Mouse (Mus musculus): ENCODE data around the gene Prr13. TPM values are rescaled to one million over a fixed set of nuclear protein-coding genes. Genes with fewer than 3 reads are reported as not detected.

Prr13 gene
- polyA plus RNA-seq, 1 experiment from 2014 or later: 167 TPM

GRCm38 (mm10) chr15:102507561-102507960 lies 48.7 kb downstream of the Prr13 start:
- no peak for ATAC-seq
- ChIA-PET CTCF (interaction anchor here (0.8 to 1.9 kb wide), 3 partner anchors 9 to 18 kb away, joined by 3 to 5 read pairs (median 3); partner anchors contain the start of genes Map3k12, Npff and Tarbp2), POLR2A (interaction anchor here (1.2 to 2.5 kb wide), 2 partner anchors 11 to 13 kb away, joined by 6 to 8 read pairs; no protein-coding TSS in a partner anchor)
- in situ Hi-C loops (cut with MboI; ENCODE audit: low pct_unique_long_range_greater_than_20kb): no loop called here
- H3K27me3 ChIP-seq: no peaks in the 10 kb centered on the region
- TF ChIP-seq CTCF (IDR thresholded peaks at IDR 0.05): no peak
- no peak for DNase-seq (ENCODE audit: low read depth, low spot score)

- ChIA-PET POLR2A (interaction anchor here (0.6 to 2.5 kb wide), 3 partner anchors 9 to 12 kb away, joined by 3 to 8 read pairs (median 6); partner anchors contain the start of gene Tarbp2), CTCF (interaction anchor here (1.2 to 1.4 kb wide), 2 partner anchors 10 to 14 kb away, joined by 3 read pairs; partner anchors contain the start of gene Tarbp2)
- in situ Hi-C loops (cut with MboI; ENCODE audit: low pct_unique_long_range_greater_than_20kb): no loop called here
- ATAC-seq (no peak), DNase-seq (ENCODE audit: low read depth, low spot score) (no peak)
- H3K27me3 ChIP-seq: no peaks in the 10 kb centered on the region
- no peak for TF ChIP-seq CTCF (IDR thresholded peaks at IDR 0.05)
Measured at GRCm38 (mm10) chr15:102508336-102508735, 49.5 kb downstream of the Prr13 start.

- ATAC-seq (peak; percentile 11), DNase-seq (ENCODE audit: low read depth, low spot score) (no peak)
- ChIA-PET POLR2A (interaction anchor here (1.1 to 2.5 kb wide), 3 partner anchors 9 to 10 kb away, joined by 5 to 8 read pairs (median 6); partner anchors contain the start of gene Tarbp2), CTCF (interaction anchor here (1.1 to 1.5 kb wide), 2 partner anchors 14 to 15 kb away, joined by 3 to 6 read pairs; partner anchors contain the start of gene Npff)
- in situ Hi-C loops (cut with MboI; ENCODE audit: low pct_unique_long_range_greater_than_20kb): no loop called here
- no peak for TF ChIP-seq CTCF (IDR thresholded peaks at IDR 0.05)
- H3K27me3 ChIP-seq: no peaks in the 10 kb centered on the region
Measured at GRCm38 (mm10) chr15:102510110-102510509, 51.3 kb downstream of the Prr13 start.

- no peaks in the 10 kb centered on the region for H3K27me3 ChIP-seq
- CTCF ChIA-PET: interaction anchor here (0.9 to 1.5 kb wide), 3 partner anchors 12 to 14 kb away, joined by 3 to 6 read pairs (median 3); partner anchors contain the start of gene Npff
- ATAC-seq (peak; percentile 78), DNase-seq (ENCODE audit: low read depth, low spot score) (peak; percentile 51)
- TF ChIP-seq CTCF (IDR thresholded peaks at IDR 0.05): no peak
- in situ Hi-C loops (cut with MboI; ENCODE audit: low pct_unique_long_range_greater_than_20kb): no loop called here
- POLR2A ChIA-PET: interaction anchor here (1.1 to 2.5 kb wide), 3 partner anchors 8 to 11 kb away, joined by 5 to 8 read pairs (median 6); partner anchors contain the start of gene Tarbp2
Measured at GRCm38 (mm10) chr15:102510590-102511284, 51.9 kb downstream of the Prr13 start.

- no peak for DNase-seq (ENCODE audit: low read depth, low spot score)
- TF ChIP-seq CTCF (IDR thresholded peaks at IDR 0.05): no peak
- POLR2A ChIA-PET: interaction anchor here (0.5 to 2.5 kb wide), 3 partner anchors 10 to 14 kb away, joined by 3 to 8 read pairs (median 5); no protein-coding TSS in a partner anchor
- ATAC-seq: no peak
- in situ Hi-C loops (cut with MboI; ENCODE audit: low pct_unique_long_range_greater_than_20kb): no loop called here
- CTCF ChIA-PET: interaction anchor here (0.9 to 1.5 kb wide), 2 partner anchors 13 to 14 kb away, joined by 3 to 6 read pairs; partner anchors contain the start of gene Npff
- no peaks in the 10 kb centered on the region for H3K27me3 ChIP-seq
Measured at GRCm38 (mm10) chr15:102511285-102511833, 52.5 kb downstream of the Prr13 start.

GRCm38 (mm10) chr15:102512010-102512409 lies 53.2 kb downstream of the Prr13 start:
- no peak for TF ChIP-seq CTCF (IDR thresholded peaks at IDR 0.05)
- ChIA-PET CTCF (no interaction called here), POLR2A (interaction anchor here (0.8 to 2.5 kb wide), 2 partner anchors 10 to 33 kb away, joined by 3 to 8 read pairs; no protein-coding TSS in a partner anchor)
- in situ Hi-C loops (cut with MboI; ENCODE audit: low pct_unique_long_range_greater_than_20kb): no loop called here
- DNase-seq (ENCODE audit: low read depth, low spot score) (no peak), ATAC-seq (no peak)
- H3K27me3 ChIP-seq: no peaks in the 10 kb centered on the region

Other genes starting within 250 kb of the Prr13 start
- gene Itgb7, start 227.1 kb upstream of the Prr13 start, polyA plus RNA-seq (2021): 0.35 TPM
- gene Rarg, start 201.5 kb upstream of the Prr13 start, polyA plus RNA-seq (2021): 32.0 TPM
- gene Gm9918, start 188.5 kb upstream of the Prr13 start, polyA plus RNA-seq (2021): 0.03 TPM
- gene Mfsd5, start 179.6 kb upstream of the Prr13 start, polyA plus RNA-seq (2021): 47.4 TPM
- gene Espl1, start 162.8 kb upstream of the Prr13 start, polyA plus RNA-seq (2021): 21.8 TPM
- gene Pfdn5, start 132.9 kb upstream of the Prr13 start, polyA plus RNA-seq (2021): 642 TPM
- 87.1 TPM for gene Myg1, start 127.3 kb upstream of the Prr13 start, polyA plus RNA-seq (2021)
- 43.3 TPM for gene Aaas, start 108.3 kb upstream of the Prr13 start, polyA plus RNA-seq (2021)
- not detected for gene Sp7, start 91.8 kb upstream of the Prr13 start, polyA plus RNA-seq (2021)
- gene Sp1, start 52.9 kb upstream of the Prr13 start, polyA plus RNA-seq (2021): 30.6 TPM
- gene Amhr2, start 13.7 kb upstream of the Prr13 start, polyA plus RNA-seq (2021): not detected
- 801 TPM for gene Pcbp2, start 11.5 kb downstream of the Prr13 start, polyA plus RNA-seq (2021)
- 3.6 TPM for gene Gm10337, start 44.7 kb downstream of the Prr13 start, polyA plus RNA-seq (2021)
- 41.5 TPM for gene Map3k12, start 58.0 kb downstream of the Prr13 start, polyA plus RNA-seq (2021)
- 51.1 TPM for gene Tarbp2, start 59.2 kb downstream of the Prr13 start, polyA plus RNA-seq (2021)
- 0.83 TPM for gene Npff, start 65.9 kb downstream of the Prr13 start, polyA plus RNA-seq (2021)
- gene Gm28047, start 166.0 kb downstream of the Prr13 start, polyA plus RNA-seq (2021): not detected
- 39.9 TPM for gene Atf7, start 166.4 kb downstream of the Prr13 start, polyA plus RNA-seq (2021)
- gene Atp5g2, start 213.3 kb downstream of the Prr13 start, polyA plus RNA-seq (2021): 24.7 TPM